Mouse (Mus musculus): ENCODE measurements around the gene Pwp2.

DNA sequence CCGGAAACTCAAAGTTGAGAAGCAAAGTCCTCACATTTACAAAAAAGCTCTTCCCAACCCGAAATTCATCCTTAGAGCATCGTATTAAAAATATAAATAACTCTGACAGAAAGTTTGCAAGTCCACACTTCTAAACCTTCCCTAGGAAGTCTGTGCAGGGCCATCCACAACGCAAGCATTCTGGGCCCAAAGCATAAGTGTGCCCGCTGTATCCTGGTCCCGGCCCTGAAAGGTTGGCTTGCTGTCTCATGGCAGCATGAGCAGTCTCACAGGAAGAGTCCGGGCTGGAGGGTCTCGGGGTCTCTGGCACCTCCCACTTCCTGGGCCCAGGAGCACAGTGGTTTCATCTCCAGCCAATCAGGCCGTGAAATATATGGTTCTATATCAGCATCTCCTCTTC is 13.4 kb downstream of the Pwp2 start:
- no peak for TF ChIP-seq POLR2A (IDR thresholded peaks at IDR 0.05; ENCODE audit: borderline replicate concordance, insufficient read depth, low read length)
- TF ChIP-seq CTCF (IDR thresholded peaks at IDR 0.05; ENCODE audit: borderline replicate concordance, insufficient read depth, low read depth, low read length) = no peak

All from cerebellum, adult 2 months (tissue).